Mouse (Mus musculus) thymus, adult 2 months (tissue): ENCODE measurements around the gene Sun2. TPM values are rescaled to one million over a fixed set of nuclear protein-coding genes. Genes with fewer than 3 reads are reported as not detected.

Experiments used
- DNase-seq: peaks from one replicate; pipeline ENCODE4 v3.0.0; 2021
- H3K27ac ChIP-seq: fragments of 200-500 bp; 2 replicates; pipeline ENCODE4 v1.5.1; 2012; ENCODE audit warnings: low read length, control low read depth; ENCODE audit not compliant: control insufficient read depth, insufficient read depth
- H3K27me3 ChIP-seq: fragments of 200-500 bp; 2 replicates; pipeline ENCODE4 v1.6.1; 2012; ENCODE audit warnings: mild to moderate bottlenecking, low read length, moderate library complexity, mixed read lengths; ENCODE audit not compliant: control insufficient read depth, insufficient read depth
- H3K36me3 ChIP-seq: fragments of 200-500 bp; 2 replicates; pipeline ENCODE4 v1.6.1; 2012; ENCODE audit warnings: mild to moderate bottlenecking, low read length, moderate library complexity; ENCODE audit not compliant: control insufficient read depth, insufficient read depth
- H3K4me1 ChIP-seq: fragments of 200-500 bp; replicated peaks from 2 replicates; pipeline ENCODE4 v1.6.1; 2012; ENCODE audit warnings: low read length; ENCODE audit not compliant: control insufficient read depth, insufficient read depth
- H3K4me3 ChIP-seq: fragments of 200-500 bp; 2 replicates; pipeline ENCODE4 v1.5.1; 2012; ENCODE audit warnings: mild to moderate bottlenecking, low read length, control low read depth, moderate library complexity; ENCODE audit not compliant: control insufficient read depth, insufficient read depth
- CTCF ChIP-seq: fragments of 200-500 bp; IDR thresholded peaks from 2 replicates; pipeline ENCODE4 v1.5.1; 2012; ENCODE audit warnings: mild to moderate bottlenecking, control low read depth, low read length, moderate library complexity, borderline replicate concordance; ENCODE audit not compliant: control insufficient read depth, poor library complexity, insufficient read depth; ENCODE audit errors: extremely low read depth
- POLR2A ChIP-seq: fragments of 200-500 bp; IDR thresholded peaks from 2 replicates; pipeline ENCODE4 v1.6.1; 2012; ENCODE audit warnings: mild to moderate bottlenecking, low read length, control low read depth, moderate library complexity; ENCODE audit not compliant: control insufficient read depth, poor library complexity, insufficient read depth; ENCODE audit errors: extremely low read depth
- WGBS: fragments of 180-500 bp; shearing (Covaris S2); methylation state at CpG from one replicate; pipeline ENCODE4 v1.1.7; 2018; 5-methylcytosine and 5-hydroxymethylcytosine counted together
- polyA plus RNA-seq: library from polyadenylated mRNA; depleted of rRNA; stranded (reverse); fragments of >200 nt; gene quantifications from 2 replicates; pipeline ENCODE4 v1.2.3, GENCODE M21; 2012

Sun2 gene
- polyA plus RNA-seq, 1 experiment: 245 TPM

- WGBS: under 1% methylated on average over 72 of the region's 72 CpGs
- H3K4me1 ChIP-seq: peaks cover 24% of the 10 kb centered on the region
- no peaks in the 10 kb centered on the region for H3K27me3 ChIP-seq
- no peaks in the 10 kb centered on the region for H3K36me3 ChIP-seq
- DNase-seq: peak; percentile 97
- peak within 1 kb of the TSS; percentile 93 for H3K4me3 ChIP-seq
- H3K27ac ChIP-seq: peak within 1 kb of the TSS; percentile 89
- TF ChIP-seq CTCF: peak; percentile 2; the same call in 1 of the 2 replicates
- peak; percentile 99 for TF ChIP-seq POLR2A
These were observed 54.6 kb downstream of the Sun2 start, which contains the start of gene Josd1 for GRCm38 (mm10) chr15:79687646-79688267. Gene Josd1, minus strand, starts transcription at chr15:79687919.

DNA sequence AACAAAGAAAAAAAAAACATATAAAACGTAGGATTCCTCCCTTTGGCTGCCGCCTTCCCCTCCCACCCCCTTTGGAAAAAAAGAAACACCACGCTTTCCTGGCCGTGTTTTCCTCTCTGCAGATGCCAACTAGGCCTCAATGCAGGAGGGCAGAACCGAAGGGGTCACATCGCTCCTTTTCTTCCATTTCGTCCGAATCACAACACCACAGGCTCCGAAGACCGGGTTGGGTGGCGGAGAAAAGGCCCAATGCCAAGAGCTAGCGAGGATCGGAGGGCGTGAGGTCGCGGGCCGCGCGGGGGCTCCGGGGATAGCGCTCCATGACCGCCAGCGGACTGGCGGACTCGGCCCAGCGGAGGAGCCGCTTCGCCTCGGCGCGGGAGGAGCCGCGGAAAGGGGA lies 55.2 kb downstream of the Sun2 start:
- TF ChIP-seq POLR2A: no peak
- TF ChIP-seq CTCF: no peak
- no peak for DNase-seq
- Histone ChIP-seq H3K4me1 (peaks cover 24% of the 10 kb centered on the region), H3K27me3 (no peaks in the 10 kb centered on the region), H3K27ac (no peak overlapping the region), H3K36me3 (no peaks in the 10 kb centered on the region), H3K4me3 (peak overlapping the region; percentile 93)
- WGBS: under 1% methylated on average over 33 of the region's 33 CpGs

DNA sequence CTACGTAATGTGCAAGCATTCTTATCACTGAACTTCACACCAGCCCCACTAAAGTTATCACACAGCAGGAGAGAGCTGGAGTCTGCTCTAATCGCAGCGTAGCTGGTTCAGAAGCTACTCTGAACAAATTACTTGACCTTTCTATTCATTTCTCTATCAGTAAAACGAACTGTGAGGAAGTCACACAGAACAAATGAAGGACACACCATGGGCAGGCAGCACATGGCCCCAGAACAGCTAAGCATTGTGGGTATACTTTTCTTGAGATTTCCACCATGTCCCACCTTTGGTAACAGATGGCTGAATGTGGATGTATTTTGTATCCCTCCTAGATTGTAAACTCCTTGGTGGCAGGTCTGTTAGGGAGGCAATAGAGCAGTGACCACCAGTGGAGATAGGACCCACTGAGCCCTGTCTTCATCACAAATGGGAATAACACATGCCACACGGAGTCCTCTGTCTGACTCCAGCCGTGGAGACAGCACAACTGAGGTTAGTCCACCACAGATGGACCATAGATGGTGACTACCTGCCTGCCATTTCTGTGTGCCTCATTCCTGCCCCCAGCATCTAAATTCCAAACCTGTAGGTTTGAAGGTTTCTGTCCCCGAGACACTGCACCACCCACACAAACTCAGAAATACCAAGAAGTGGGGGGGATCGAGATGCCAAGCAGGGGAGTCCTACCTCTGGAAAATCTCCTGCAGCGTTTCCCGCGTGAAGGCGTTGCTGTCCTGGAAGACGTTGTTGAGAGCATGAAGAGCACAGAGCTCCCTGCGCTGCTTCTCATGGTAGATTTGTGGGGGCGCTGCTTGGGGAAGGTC lies 56.1 kb downstream of the Sun2 start:
- WGBS: 17% methylated on average over 15 of the region's 15 CpGs
- DNase-seq: no peak
- H3K4me3 ChIP-seq: peak overlapping the region; percentile 14
- no peaks in the 10 kb centered on the region for H3K36me3 ChIP-seq
- H3K4me1 ChIP-seq: peaks cover 18% of the 10 kb centered on the region
- no peaks in the 10 kb centered on the region for H3K27me3 ChIP-seq
- TF ChIP-seq CTCF: no peak
- TF ChIP-seq POLR2A: no peak
- H3K27ac ChIP-seq: no peak overlapping the region

DNA sequence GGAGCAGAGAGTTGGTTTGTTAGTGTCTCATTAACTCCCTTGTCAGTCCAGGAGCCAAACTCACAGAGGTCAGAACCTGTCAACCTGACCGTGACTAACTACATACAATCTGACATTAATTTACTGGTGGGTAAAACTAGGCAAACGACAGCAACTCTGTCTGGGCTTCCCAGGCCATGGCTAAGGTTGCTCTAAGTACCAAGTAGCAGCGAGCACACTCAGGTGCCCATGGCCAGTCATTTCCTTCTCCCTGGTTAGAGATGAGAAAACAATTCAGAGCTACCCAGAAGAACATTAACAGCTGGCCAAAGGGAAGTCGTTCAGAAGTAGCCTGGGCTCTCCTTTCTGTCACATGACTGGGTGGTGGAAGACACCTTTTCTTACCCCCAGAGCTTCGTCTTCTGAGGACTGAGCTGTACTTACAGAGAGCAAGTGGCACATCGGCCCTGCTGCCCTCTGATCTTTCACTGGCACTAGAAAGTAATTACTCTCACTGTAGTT lies 57.1 kb downstream of the Sun2 start:
- H3K36me3 ChIP-seq: no peaks in the 10 kb centered on the region
- peaks cover 16% of the 10 kb centered on the region for H3K4me1 ChIP-seq
- TF ChIP-seq CTCF (no peak), POLR2A (no peak)
- DNase-seq: no peak
- H3K4me3 ChIP-seq: no peak overlapping the region
- no peaks in the 10 kb centered on the region for H3K27me3 ChIP-seq
- no peak overlapping the region for H3K27ac ChIP-seq
- WGBS: 23% methylated on average over 6 of the region's 6 CpGs

- Histone ChIP-seq H3K27me3 (no peaks in the 10 kb centered on the region), H3K4me1 (peaks cover 13% of the 10 kb centered on the region), H3K4me3 (no peak overlapping the region), H3K27ac (no peak overlapping the region), H3K36me3 (no peaks in the 10 kb centered on the region)
- 98% methylated on average over 6 of the region's 6 CpGs for WGBS
- TF ChIP-seq POLR2A (no peak), CTCF (no peak)
- DNase-seq: no peak
These were observed 57.7 kb downstream of the Sun2 start for GRCm38 (mm10) chr15:79684616-79685015.

- whole genome bisulfite sequencing: 88% methylated on average over 19 of the region's 19 CpGs
- no peak overlapping the region for H3K27ac ChIP-seq
- no peak for DNase-seq
- no peak for TF ChIP-seq POLR2A
- TF ChIP-seq CTCF: no peak
- no peak overlapping the region for H3K4me3 ChIP-seq
- H3K4me1 ChIP-seq: peaks cover 13% of the 10 kb centered on the region
- no peaks in the 10 kb centered on the region for H3K27me3 ChIP-seq
- no peaks in the 10 kb centered on the region for H3K36me3 ChIP-seq
These were observed 58.5 kb downstream of the Sun2 start for GRCm38 (mm10) chr15:79683707-79684465.
